Mouse (Mus musculus) hindbrain, postnatal 0 days (tissue): ENCODE results near the gene Slc5a5. TPM values are rescaled to one million over a fixed set of nuclear protein-coding genes. Genes with fewer than 3 reads are reported as not detected.

Experiments
- ATAC-seq: fragments of 200-750 bp; cut with Nextera tagmentation; 2 replicates; pipeline ENCODE4 v1.8.0; 2017; ENCODE audit warnings: mild to moderate bottlenecking, moderate TSS enrichment, moderate library complexity
- DNase-seq: peaks from one replicate; pipeline ENCODE4 v3.0.0-alpha.2; 2015; ENCODE audit warnings: low spot score
- H3K27ac ChIP-seq: fragments of 300-500 bp; sonication (generic); 2 replicates; pipeline ENCODE4 v1.5.1; 2014; ENCODE audit warnings: mild to moderate bottlenecking
- H3K27me3 ChIP-seq: fragments of 300-500 bp; sonication (generic); 2 replicates; pipeline ENCODE4 v1.6.1; 2014; ENCODE audit warnings: low read length, mixed read lengths; ENCODE audit not compliant: insufficient read depth
- H3K36me3 ChIP-seq: fragments of 300-500 bp; sonication (generic); 2 replicates; pipeline ENCODE4 v1.6.1; 2014; ENCODE audit warnings: low read length, mixed read lengths; ENCODE audit not compliant: insufficient read depth
- H3K4me1 ChIP-seq: fragments of 300-500 bp; sonication (generic); 2 replicates; pipeline ENCODE4 v1.6.1; 2014; ENCODE audit warnings: antibody characterized with exemption, low read length, mixed read lengths; ENCODE audit not compliant: insufficient read depth
- H3K4me2 ChIP-seq: fragments of 300-500 bp; sonication (generic); 2 replicates; pipeline ENCODE4 v1.6.1; 2014; ENCODE audit warnings: low read depth, mild to moderate bottlenecking, low read length, moderate library complexity, mixed read lengths
- H3K4me3 ChIP-seq: fragments of 300-500 bp; sonication (generic); 2 replicates; pipeline ENCODE4 v1.5.1; 2014; ENCODE audit warnings: low read length
- H3K9ac ChIP-seq: fragments of 300-500 bp; sonication (generic); replicated peaks from 2 replicates; pipeline ENCODE4 v1.6.1; 2014; ENCODE audit warnings: mild to moderate bottlenecking, low read length, moderate library complexity, mixed read lengths
- H3K9me3 ChIP-seq: fragments of 300-500 bp; sonication (generic); 2 replicates; pipeline ENCODE4 v1.6.1; 2016; ENCODE audit warnings: low read length, mixed read lengths
- CTCF ChIP-seq: IDR thresholded peaks from 2 replicates; pipeline ENCODE4 v1.5.1; 2016; ENCODE audit warnings: antibody characterized with exemption, control low read depth, low read depth
- WGBS: fragments of 180-500 bp; shearing (Covaris S2); extraction: QIAGEN DNeasy Blood & Tissue Kit; methylation state at CpG from one replicate; pipeline ENCODE4 v1.1.7; 2014; 5-methylcytosine and 5-hydroxymethylcytosine counted together
- polyA plus RNA-seq: library from polyadenylated mRNA; unstranded; fragments of >200 nt; fragmentation: Nextera tagmentation; extraction: Ambion mirVana; gene quantifications from 2 replicates; pipeline ENCODE4 v1.2.1, GENCODE M21; 2015
- total RNA-seq: library from RNA; depleted of rRNA; stranded (reverse); fragments of >200 nt; gene quantifications from 2 replicates; pipeline ENCODE4 v1.2.3, GENCODE M21; 2014

Gene Slc5a5
- total and polyA plus RNA-seq, 2 experiments from 2014 or later = 2.5 to 4.3 TPM

DNA sequence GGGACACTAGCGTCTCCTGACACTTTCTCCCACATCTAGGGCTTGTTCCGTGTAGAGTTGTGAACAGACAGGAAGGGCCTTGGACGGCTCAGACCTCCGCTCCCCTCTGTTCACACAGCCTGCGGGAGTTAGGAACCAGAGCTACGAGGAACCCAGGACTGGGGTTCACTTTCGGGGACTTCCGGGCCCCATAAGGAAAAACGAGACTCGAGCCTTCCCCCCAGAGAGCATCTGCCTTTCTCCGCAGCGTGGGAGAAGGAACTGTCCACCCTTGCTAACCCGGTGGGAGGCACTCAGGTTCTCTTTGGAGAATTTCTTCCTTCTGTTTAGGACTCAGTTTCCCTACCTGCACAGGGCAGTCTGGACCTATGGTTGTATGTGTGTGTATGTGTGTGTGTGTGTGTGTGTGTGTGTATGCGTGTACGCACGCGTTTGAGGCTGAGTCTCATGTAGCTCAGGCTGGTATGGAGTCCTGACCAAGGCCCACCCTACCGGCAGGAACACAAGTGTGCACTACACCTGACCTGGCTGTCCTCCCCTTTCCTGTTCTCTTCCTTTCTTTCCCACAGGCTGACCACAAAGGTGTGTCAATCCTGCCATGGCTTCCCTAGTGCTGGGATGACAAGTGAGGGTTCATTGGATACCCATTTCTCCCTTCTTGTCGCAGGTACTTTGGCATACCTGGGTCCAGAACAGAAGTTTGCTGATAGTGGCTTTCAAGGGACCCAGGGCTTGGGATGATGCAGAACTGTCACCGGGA is 519 bp upstream of the Slc5a5 start:
- peaks cover 18% of the 10 kb centered on the region for H3K36me3 ChIP-seq
- H3K4me3 ChIP-seq = 0 out of 2 replicates have a peak overlapping the region, but pooled peaks have one; percentile 16
- no peak for ATAC-seq
- H3K9me3 ChIP-seq = no peaks in the 10 kb centered on the region
- peak overlapping the region; percentile 44; the same call in 1 of the 2 replicates for H3K4me2 ChIP-seq
- DNase-seq = no peak
- no peak for TF ChIP-seq CTCF
- 40% methylated on average over 20 of the region's 20 CpGs for WGBS
- H3K9ac ChIP-seq = no peak overlapping the region
- H3K27ac ChIP-seq = no peak overlapping the region
- H3K4me1 ChIP-seq = peaks cover 5% of the 10 kb centered on the region; the same call in 1 of the 2 replicates
- H3K27me3 ChIP-seq = peaks cover 24% of the 10 kb centered on the region

GRCm38 (mm10) chr8:70891356-70891755 is 1.2 kb downstream of the Slc5a5 start:
- Histone ChIP-seq H3K9me3 (no peaks in the 10 kb centered on the region), H3K4me3 (no peak overlapping the region), H3K4me2 (no peak overlapping the region), H3K27me3 (peaks cover 24% of the 10 kb centered on the region), H3K36me3 (peaks cover 18% of the 10 kb centered on the region), H3K4me1 (peaks cover 3% of the 10 kb centered on the region; the same call in 1 of the 2 replicates), H3K9ac (no peak overlapping the region), H3K27ac (no peak overlapping the region)
- TF ChIP-seq CTCF = no peak
- ATAC-seq (no peak), DNase-seq (no peak)
- WGBS = 18% methylated on average over 21 of the region's 21 CpGs

- H3K36me3 ChIP-seq = peaks cover 18% of the 10 kb centered on the region
- WGBS = 93% methylated on average over 5 of the region's 5 CpGs
- H3K9ac ChIP-seq = no peak overlapping the region
- no peak for TF ChIP-seq CTCF
- H3K27ac ChIP-seq = no peak overlapping the region
- DNase-seq = no peak
- peaks cover 24% of the 10 kb centered on the region for H3K27me3 ChIP-seq
- H3K4me1 ChIP-seq = no peaks in the 10 kb centered on the region
- no peaks in the 10 kb centered on the region for H3K9me3 ChIP-seq
- H3K4me3 ChIP-seq = no peak overlapping the region
- no peak overlapping the region for H3K4me2 ChIP-seq
- no peak for ATAC-seq
Observed at GRCm38 (mm10) chr8:70890656-70891055, 1.9 kb downstream of the Slc5a5 start.

- Histone ChIP-seq H3K27me3 (peaks cover 17% of the 10 kb centered on the region; the same call in 1 of the 2 replicates), H3K4me1 (no peaks in the 10 kb centered on the region)
Observed at GRCm38 (mm10) chr8:70887669-70888068, 4.9 kb downstream of the Slc5a5 start.

GRCm38 (mm10) chr8:70885612-70886011 is 6.9 kb downstream of the Slc5a5 start:
- H3K27me3 ChIP-seq = no peaks in the 10 kb centered on the region
- no peak overlapping the region for H3K4me3 ChIP-seq
- H3K9me3 ChIP-seq = no peaks in the 10 kb centered on the region
- H3K36me3 ChIP-seq = no peaks in the 10 kb centered on the region
- ATAC-seq (no peak), DNase-seq (no peak)
- H3K9ac ChIP-seq = no peak overlapping the region
- H3K4me2 ChIP-seq = no peak overlapping the region
- no peaks in the 10 kb centered on the region for H3K4me1 ChIP-seq
- WGBS = 20% methylated on average over 12 of the region's 12 CpGs
- H3K27ac ChIP-seq = no peak overlapping the region
- TF ChIP-seq CTCF = no peak

More at GRCm38 (mm10) chr8:70887669-70888068, 4.9 kb downstream of the Slc5a5 start:
- ATAC-seq (no peak), DNase-seq (no peak)
- H3K4me2 ChIP-seq = peak overlapping the region; percentile 23; the same call in 1 of the 2 replicates
- no peaks in the 10 kb centered on the region for H3K36me3 ChIP-seq
- no peaks in the 10 kb centered on the region for H3K9me3 ChIP-seq
- H3K4me3 ChIP-seq = 0 out of 2 replicates have a peak overlapping the region, but pooled peaks have one; percentile 2
- 6% methylated on average over 18 of the region's 18 CpGs for WGBS
- no peak overlapping the region for H3K27ac ChIP-seq
- no peak for TF ChIP-seq CTCF
- H3K9ac ChIP-seq = no peak overlapping the region

DNA sequence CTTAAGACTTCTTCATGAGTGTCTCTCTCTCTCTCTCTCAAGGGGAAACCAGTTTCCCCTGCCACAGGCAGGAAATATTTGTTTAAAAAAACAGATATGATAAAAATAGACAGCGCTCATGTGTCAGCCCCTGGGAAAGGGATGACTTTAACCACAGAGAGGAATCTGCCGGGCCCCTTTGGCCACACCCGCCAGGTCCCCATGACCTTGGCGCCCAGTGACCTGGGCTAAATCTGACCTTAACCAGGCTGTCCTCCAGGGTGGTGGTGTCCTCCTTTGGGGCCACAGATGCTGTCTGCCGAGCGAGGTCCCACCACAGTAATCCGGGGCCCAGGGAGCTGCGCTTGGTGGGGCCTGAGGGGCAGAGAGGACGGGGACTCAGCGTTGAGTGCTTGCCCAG is 7.9 kb downstream of the Slc5a5 start:
- TF ChIP-seq CTCF = no peak
- H3K4me2 ChIP-seq = no peak overlapping the region
- no peak for DNase-seq
- peaks cover 4% of the 10 kb centered on the region; the same call in 1 of the 2 replicates for H3K4me1 ChIP-seq
- H3K9me3 ChIP-seq = no peaks in the 10 kb centered on the region
- no peaks in the 10 kb centered on the region for H3K27me3 ChIP-seq
- no peaks in the 10 kb centered on the region for H3K36me3 ChIP-seq
- H3K27ac ChIP-seq = no peak overlapping the region
- ATAC-seq = no peak
- H3K9ac ChIP-seq = no peak overlapping the region
- WGBS = 80% methylated on average over 10 of the region's 10 CpGs
- H3K4me3 ChIP-seq = no peak overlapping the region

- H3K9ac ChIP-seq = no peak overlapping the region
- WGBS = 58% methylated on average over 4 of the region's 4 CpGs
- ATAC-seq (no peak), DNase-seq (no peak)
- H3K4me2 ChIP-seq = no peak overlapping the region
- no peak for TF ChIP-seq CTCF
- H3K9me3 ChIP-seq = no peaks in the 10 kb centered on the region
- no peaks in the 10 kb centered on the region for H3K36me3 ChIP-seq
- H3K27ac ChIP-seq = no peak overlapping the region
- H3K4me1 ChIP-seq = peaks cover 4% of the 10 kb centered on the region; the same call in 1 of the 2 replicates
- no peaks in the 10 kb centered on the region for H3K27me3 ChIP-seq
- H3K4me3 ChIP-seq = no peak overlapping the region
Observed at GRCm38 (mm10) chr8:70884186-70884585, 8.4 kb downstream of the Slc5a5 start.
